Mouse (Mus musculus): Measurements from ENCODE around the gene Wdr1. TPM values are rescaled to one million over a fixed set of nuclear protein-coding genes. Genes with fewer than 3 reads are reported as not detected.
A peak's percentile ranks its signal among the peaks of the same experiment; 100 is the strongest.

The Wdr1 gene
- total RNA-seq, 1 experiment: 232 TPM

GRCm38 (mm10) chr5:38520838-38521237, 42.2 kb downstream of the Wdr1 start:
- peak; percentile 76 for DNase-seq (ENCODE audit: low read depth, low spot score)
- peaks cover 0 to 2% of the 10 kb centered on the region in 2 experiments; a peak in 1 of 4 replicates for H3K4me1 ChIP-seq (ENCODE audit: control insufficient read depth in 2 of 2, insufficient read depth in 2 of 2, low read length in 2 of 2, poor library complexity in 1 of 2)
- H3K36me3 ChIP-seq (ENCODE audit: control insufficient read depth, insufficient read depth, low read length, poor library complexity, severe bottlenecking): peaks cover 1% of the 10 kb centered on the region; the same call in 1 of the 2 replicates
- no peak overlapping the region; the same call in 1 of the 2 replicates for H3K27ac ChIP-seq (ENCODE audit: insufficient read depth, low read depth, low read length, poor library complexity, severe bottlenecking)
- no peak overlapping the region for H3K9ac ChIP-seq (ENCODE audit: insufficient read depth, low read depth, low read length, poor library complexity, severe bottlenecking)
- no peaks in the 10 kb centered on the region for H3K9me3 ChIP-seq (ENCODE audit: control insufficient read depth, insufficient read depth, low read depth, low read length)
- in situ Hi-C loops (cut with MboI; ENCODE audit: low sequenced_read_pairs in 2 of 2, unreplicated experiment in 2 of 2): no loop called here
- no peak overlapping the region for H3K4me3 ChIP-seq (ENCODE audit: insufficient read depth in 1 of 2, low read depth in 1 of 2, low read length in 2 of 2, poor library complexity in 1 of 2, severe bottlenecking in 1 of 2)
- TF ChIP-seq HCFC1 (IDR thresholded peaks at IDR 0.05; ENCODE audit: borderline replicate concordance, insufficient read depth, low read length) (no peak), ZNF384 (IDR thresholded peaks at IDR 0.05; ENCODE audit: low read depth, low read length) (no peak), ZC3H11A (IDR thresholded peaks at IDR 0.05; ENCODE audit: borderline replicate concordance, low read depth, low read length) (no peak), CHD2 (IDR thresholded peaks at IDR 0.05; ENCODE audit: low read depth, low read length) (no peak), MAFK (IDR thresholded peaks at IDR 0.05; ENCODE audit: insufficient read depth, low read depth, low read length) (no peak)

GRCm38 (mm10) chr5:38516267-38516666, 46.8 kb downstream of the Wdr1 start:
- in situ Hi-C loops (cut with MboI; ENCODE audit: low sequenced_read_pairs in 2 of 2, unreplicated experiment in 2 of 2): loop anchor here in 1 of 2 experiments (10.0 kb wide), 1 partner anchor 211 kb away; no protein-coding TSS in a partner anchor
- Histone ChIP-seq H3K36me3 (ENCODE audit: control insufficient read depth, insufficient read depth, low read length, poor library complexity, severe bottlenecking) (no peaks in the 10 kb centered on the region), H3K27ac (ENCODE audit: insufficient read depth, low read depth, low read length, poor library complexity, severe bottlenecking) (no peak overlapping the region), H3K4me1 (ENCODE audit: control insufficient read depth in 2 of 2, insufficient read depth in 2 of 2, low read length in 2 of 2, poor library complexity in 1 of 2) (peaks cover 0 to 2% of the 10 kb centered on the region in 2 experiments; a peak in 1 of 4 replicates), H3K9me3 (ENCODE audit: control insufficient read depth, insufficient read depth, low read depth, low read length) (no peaks in the 10 kb centered on the region), H3K9ac (ENCODE audit: insufficient read depth, low read depth, low read length, poor library complexity, severe bottlenecking) (no peak overlapping the region), H3K4me3 (ENCODE audit: insufficient read depth in 1 of 2, low read depth in 1 of 2, low read length in 2 of 2, poor library complexity in 1 of 2, severe bottlenecking in 1 of 2) (no peak overlapping the region)
- no peak for DNase-seq (ENCODE audit: low read depth, low spot score)
- no peak for TF ChIP-seq HCFC1 (IDR thresholded peaks at IDR 0.05; ENCODE audit: borderline replicate concordance, insufficient read depth, low read length)
- no peak for TF ChIP-seq ZNF384 (IDR thresholded peaks at IDR 0.05; ENCODE audit: low read depth, low read length)
- TF ChIP-seq ZC3H11A (IDR thresholded peaks at IDR 0.05; ENCODE audit: borderline replicate concordance, low read depth, low read length): no peak
- no peak for TF ChIP-seq MAFK (IDR thresholded peaks at IDR 0.05; ENCODE audit: insufficient read depth, low read depth, low read length)
- TF ChIP-seq CHD2 (IDR thresholded peaks at IDR 0.05; ENCODE audit: low read depth, low read length): no peak

- Histone ChIP-seq H3K9me3 (ENCODE audit: control insufficient read depth, insufficient read depth, low read depth, low read length) (no peaks in the 10 kb centered on the region), H3K27ac (ENCODE audit: insufficient read depth, low read depth, low read length, poor library complexity, severe bottlenecking) (no peak overlapping the region), H3K36me3 (ENCODE audit: control insufficient read depth, insufficient read depth, low read length, poor library complexity, severe bottlenecking) (no peaks in the 10 kb centered on the region), H3K4me3 (ENCODE audit: insufficient read depth in 1 of 2, low read depth in 1 of 2, low read length in 2 of 2, poor library complexity in 1 of 2, severe bottlenecking in 1 of 2) (no peak overlapping the region), H3K9ac (ENCODE audit: insufficient read depth, low read depth, low read length, poor library complexity, severe bottlenecking) (no peak overlapping the region), H3K4me1 (ENCODE audit: control insufficient read depth in 2 of 2, insufficient read depth in 2 of 2, low read length in 2 of 2, poor library complexity in 1 of 2) (peaks cover 0 to 2% of the 10 kb centered on the region in 2 experiments; a peak in 1 of 4 replicates)
- in situ Hi-C loops (cut with MboI; ENCODE audit: low sequenced_read_pairs in 2 of 2, unreplicated experiment in 2 of 2): loop anchor here in 1 of 2 experiments (10.0 kb wide), 1 partner anchor 208 kb away; no protein-coding TSS in a partner anchor
- TF ChIP-seq HCFC1 (IDR thresholded peaks at IDR 0.05; ENCODE audit: borderline replicate concordance, insufficient read depth, low read length) (no peak), MAFK (IDR thresholded peaks at IDR 0.05; ENCODE audit: insufficient read depth, low read depth, low read length) (no peak), CHD2 (IDR thresholded peaks at IDR 0.05; ENCODE audit: low read depth, low read length) (no peak), ZC3H11A (IDR thresholded peaks at IDR 0.05; ENCODE audit: borderline replicate concordance, low read depth, low read length) (no peak)
- peak; percentile 56 for DNase-seq (ENCODE audit: low read depth, low spot score)
These were observed 50.0 kb downstream of the Wdr1 start for GRCm38 (mm10) chr5:38512991-38513390.

- Histone ChIP-seq H3K9me3 (ENCODE audit: control insufficient read depth, insufficient read depth, low read depth, low read length) (no peaks in the 10 kb centered on the region), H3K9ac (ENCODE audit: insufficient read depth, low read depth, low read length, poor library complexity, severe bottlenecking) (no peak overlapping the region), H3K36me3 (ENCODE audit: control insufficient read depth, insufficient read depth, low read length, poor library complexity, severe bottlenecking) (no peaks in the 10 kb centered on the region), H3K27ac (ENCODE audit: insufficient read depth, low read depth, low read length, poor library complexity, severe bottlenecking) (no peak overlapping the region), H3K4me1 (ENCODE audit: control insufficient read depth in 2 of 2, insufficient read depth in 2 of 2, low read length in 2 of 2, poor library complexity in 1 of 2) (no peaks in the 10 kb centered on the region), H3K4me3 (ENCODE audit: insufficient read depth in 1 of 2, low read depth in 1 of 2, low read length in 2 of 2, poor library complexity in 1 of 2, severe bottlenecking in 1 of 2) (no peak overlapping the region)
- in situ Hi-C loops (cut with MboI; ENCODE audit: low sequenced_read_pairs in 2 of 2, unreplicated experiment in 2 of 2): no loop called here
- TF ChIP-seq ZC3H11A (IDR thresholded peaks at IDR 0.05; ENCODE audit: borderline replicate concordance, low read depth, low read length): no peak
- no peak for TF ChIP-seq HCFC1 (IDR thresholded peaks at IDR 0.05; ENCODE audit: borderline replicate concordance, insufficient read depth, low read length)
- TF ChIP-seq MAFK (IDR thresholded peaks at IDR 0.05; ENCODE audit: insufficient read depth, low read depth, low read length): no peak
- TF ChIP-seq CHD2 (IDR thresholded peaks at IDR 0.05; ENCODE audit: low read depth, low read length): no peak
- TF ChIP-seq ZNF384 (IDR thresholded peaks at IDR 0.05; ENCODE audit: low read depth, low read length): no peak
- DNase-seq (ENCODE audit: low read depth, low spot score): no peak
These were observed 53.5 kb downstream of the Wdr1 start for GRCm38 (mm10) chr5:38509568-38509967.

- Histone ChIP-seq H3K9me3 (ENCODE audit: control insufficient read depth, insufficient read depth, low read depth, low read length) (no peaks in the 10 kb centered on the region), H3K4me1 (ENCODE audit: control insufficient read depth in 2 of 2, insufficient read depth in 2 of 2, low read length in 2 of 2, poor library complexity in 1 of 2) (no peaks in the 10 kb centered on the region), H3K9ac (ENCODE audit: insufficient read depth, low read depth, low read length, poor library complexity, severe bottlenecking) (no peak overlapping the region), H3K27ac (ENCODE audit: insufficient read depth, low read depth, low read length, poor library complexity, severe bottlenecking) (no peak overlapping the region), H3K4me3 (ENCODE audit: insufficient read depth in 1 of 2, low read depth in 1 of 2, low read length in 2 of 2, poor library complexity in 1 of 2, severe bottlenecking in 1 of 2) (no peak overlapping the region), H3K36me3 (ENCODE audit: control insufficient read depth, insufficient read depth, low read length, poor library complexity, severe bottlenecking) (no peaks in the 10 kb centered on the region)
- no peak for DNase-seq (ENCODE audit: low read depth, low spot score)
- TF ChIP-seq HCFC1 (IDR thresholded peaks at IDR 0.05; ENCODE audit: borderline replicate concordance, insufficient read depth, low read length) (no peak), ZC3H11A (IDR thresholded peaks at IDR 0.05; ENCODE audit: borderline replicate concordance, low read depth, low read length) (no peak), CHD2 (IDR thresholded peaks at IDR 0.05; ENCODE audit: low read depth, low read length) (no peak), ZNF384 (IDR thresholded peaks at IDR 0.05; ENCODE audit: low read depth, low read length) (no peak), MAFK (IDR thresholded peaks at IDR 0.05; ENCODE audit: insufficient read depth, low read depth, low read length) (no peak)
- in situ Hi-C loops (cut with MboI; ENCODE audit: low sequenced_read_pairs in 2 of 2, unreplicated experiment in 2 of 2): no loop called here
These were observed 57.6 kb downstream of the Wdr1 start for GRCm38 (mm10) chr5:38505435-38505765.

Data from ES-E14 (cell line).